Mouse (Mus musculus) neural tube, embryonic 14.5 days (tissue): ENCODE results near the gene Zswim1. TPM values are rescaled to one million over a fixed set of nuclear protein-coding genes. Genes with fewer than 3 reads are reported as not detected.
"Not testable (repeated sequence)": the region's sequence is repeated elsewhere in the genome, so short reads cannot be mapped to it uniquely, and the experiment has no call there.

Experiments
- ATAC-seq: fragments of 200-750 bp; cut with Nextera tagmentation; 2 replicates; pipeline ENCODE4 v1.8.0; 2017; ENCODE audit warnings: low read depth, mild to moderate bottlenecking, moderate TSS enrichment, moderate library complexity
- H3K27ac ChIP-seq: fragments of 300-500 bp; sonication (generic); 2 replicates; pipeline ENCODE4 v1.5.1; 2014; ENCODE audit warnings: low read depth, mild to moderate bottlenecking, control low read depth, low read length, moderate library complexity, mixed read lengths
- H3K27me3 ChIP-seq: fragments of 300-500 bp; sonication (generic); 2 replicates; pipeline ENCODE4 v1.6.1; 2014; ENCODE audit warnings: low read length; ENCODE audit not compliant: control insufficient read depth, insufficient read depth
- H3K36me3 ChIP-seq: fragments of 300-500 bp; sonication (generic); 2 replicates; pipeline ENCODE4 v1.6.1; 2014; ENCODE audit warnings: low read length, mixed read lengths; ENCODE audit not compliant: control insufficient read depth, insufficient read depth
- H3K4me1 ChIP-seq: fragments of 300-500 bp; sonication (generic); 2 replicates; pipeline ENCODE4 v1.6.1; 2014; ENCODE audit warnings: low read length; ENCODE audit not compliant: control insufficient read depth, insufficient read depth
- H3K4me2 ChIP-seq: fragments of 300-500 bp; sonication (generic); 2 replicates; pipeline ENCODE4 v1.6.1; 2014; ENCODE audit warnings: mild to moderate bottlenecking, low read depth, low read length, control low read depth
- H3K4me3 ChIP-seq: fragments of 300-500 bp; sonication (generic); 2 replicates; pipeline ENCODE4 v1.5.1; 2014; ENCODE audit warnings: low read depth, low read length, control low read depth, mixed read lengths
- H3K9ac ChIP-seq: fragments of 300-500 bp; sonication (generic); replicated peaks from 2 replicates; pipeline ENCODE4 v1.6.1; 2014; ENCODE audit warnings: low read depth, mild to moderate bottlenecking, control low read depth, low read length, mixed read lengths
- H3K9me3 ChIP-seq: fragments of 300-500 bp; sonication (generic); 2 replicates; pipeline ENCODE4 v1.6.1; 2016; ENCODE audit warnings: low read length; ENCODE audit not compliant: control insufficient read depth
- WGBS: fragments of 180-500 bp; shearing (Covaris S2); extraction: QIAGEN DNeasy Blood & Tissue Kit; methylation state at CpG from one replicate; pipeline ENCODE4 v1.1.7; 2014; 5-methylcytosine and 5-hydroxymethylcytosine counted together
- polyA plus RNA-seq: library from polyadenylated mRNA; unstranded; fragments of >200 nt; fragmentation: Nextera tagmentation; extraction: Ambion mirVana; gene quantifications from 2 replicates; pipeline ENCODE4 v1.2.1, GENCODE M21; 2014

Zswim1 gene
- polyA plus RNA-seq, 1 experiment from 2014 or later = 29.3 TPM

GRCm38 (mm10) chr2:164790451-164790850, 32.0 kb upstream of the Zswim1 start:
- H3K4me2 ChIP-seq = no peak overlapping the region
- H3K27me3 ChIP-seq = no peaks in the 10 kb centered on the region
- H3K4me1 ChIP-seq = no peaks in the 10 kb centered on the region
- H3K9ac ChIP-seq = no peak overlapping the region
- peaks cover 26% of the 10 kb centered on the region for H3K36me3 ChIP-seq
- H3K4me3 ChIP-seq = no peak overlapping the region
- WGBS = 89% methylated on average over 4 of the region's 4 CpGs
- no peaks in the 10 kb centered on the region for H3K9me3 ChIP-seq
- H3K27ac ChIP-seq = no peak overlapping the region
- no peak for ATAC-seq

- no peak overlapping the region for H3K9ac ChIP-seq
- no peak overlapping the region for H3K27ac ChIP-seq
- WGBS = 88% methylated on average over 18 of the region's 18 CpGs
- no peak overlapping the region for H3K4me2 ChIP-seq
- H3K27me3 ChIP-seq = no peaks in the 10 kb centered on the region
- H3K9me3 ChIP-seq = no peaks in the 10 kb centered on the region
- ATAC-seq = no peak
- H3K36me3 ChIP-seq = peaks cover 32% of the 10 kb centered on the region
- no peaks in the 10 kb centered on the region for H3K4me1 ChIP-seq
- no peak overlapping the region for H3K4me3 ChIP-seq
Observed at GRCm38 (mm10) chr2:164791841-164792261, 30.6 kb upstream of the Zswim1 start.

- Histone ChIP-seq H3K36me3 (peaks cover 36% of the 10 kb centered on the region), H3K4me2 (no peak overlapping the region), H3K4me3 (no peak overlapping the region), H3K27me3 (no peaks in the 10 kb centered on the region), H3K4me1 (no peaks in the 10 kb centered on the region), H3K27ac (no peak overlapping the region), H3K9me3 (no peaks in the 10 kb centered on the region), H3K9ac (no peak overlapping the region)
- WGBS = 94% methylated on average over 12 of the region's 12 CpGs
- no peak for ATAC-seq
Observed at GRCm38 (mm10) chr2:164792400-164793190, 29.9 kb upstream of the Zswim1 start.

GRCm38 (mm10) chr2:164793236-164793635, 29.2 kb upstream of the Zswim1 start:
- no peaks in the 10 kb centered on the region for H3K9me3 ChIP-seq
- H3K27ac ChIP-seq = no peak overlapping the region
- no peak for ATAC-seq
- no peak overlapping the region for H3K4me3 ChIP-seq
- H3K36me3 ChIP-seq = peaks cover 38% of the 10 kb centered on the region
- no peak overlapping the region for H3K9ac ChIP-seq
- H3K4me2 ChIP-seq = no peak overlapping the region
- H3K27me3 ChIP-seq = no peaks in the 10 kb centered on the region
- WGBS = 82% methylated on average over 3 of the region's 3 CpGs
- no peaks in the 10 kb centered on the region for H3K4me1 ChIP-seq

- WGBS = 92% methylated on average over 2 of the region's 2 CpGs
- H3K27me3 ChIP-seq = no peaks in the 10 kb centered on the region
- no peaks in the 10 kb centered on the region for H3K4me1 ChIP-seq
- H3K4me3 ChIP-seq = no peak overlapping the region
- H3K9me3 ChIP-seq = no peaks in the 10 kb centered on the region
- peaks cover 38% of the 10 kb centered on the region for H3K36me3 ChIP-seq
- no peak overlapping the region for H3K27ac ChIP-seq
- H3K9ac ChIP-seq = no peak overlapping the region
- no peak overlapping the region for H3K4me2 ChIP-seq
- ATAC-seq = no peak
Observed at GRCm38 (mm10) chr2:164793772-164794171, 28.7 kb upstream of the Zswim1 start.

GRCm38 (mm10) chr2:164794293-164794692, 28.2 kb upstream of the Zswim1 start:
- Histone ChIP-seq H3K4me2 (no peak overlapping the region), H3K36me3 (peaks cover 41% of the 10 kb centered on the region), H3K27me3 (no peaks in the 10 kb centered on the region), H3K9ac (no peak overlapping the region), H3K4me1 (no peaks in the 10 kb centered on the region), H3K9me3 (no peaks in the 10 kb centered on the region), H3K4me3 (no peak overlapping the region), H3K27ac (no peak overlapping the region)
- 35% methylated on average over 5 of the region's 5 CpGs for WGBS
- peak; percentile 50; the same call in 1 of the 2 replicates for ATAC-seq

GRCm38 (mm10) chr2:164795868-164796267, 26.6 kb upstream of the Zswim1 start:
- WGBS = 90% methylated on average over 4 of the region's 4 CpGs
- ATAC-seq = no peak
- Histone ChIP-seq H3K4me2 (no peak overlapping the region), H3K36me3 (peaks cover 41% of the 10 kb centered on the region), H3K9ac (no peak overlapping the region), H3K27me3 (no peaks in the 10 kb centered on the region), H3K9me3 (no peaks in the 10 kb centered on the region), H3K4me1 (no peaks in the 10 kb centered on the region), H3K4me3 (no peak overlapping the region), H3K27ac (no peak overlapping the region)

- H3K4me3 ChIP-seq, H3K4me1 ChIP-seq, H3K9ac ChIP-seq, ATAC-seq, H3K9me3 ChIP-seq, H3K27me3 ChIP-seq, H3K27ac ChIP-seq, H3K4me2 ChIP-seq: not testable (repeated sequence)
- peaks cover 26% of the 10 kb centered on the region for H3K36me3 ChIP-seq
- WGBS = 86% methylated on average over 6 of the region's 6 CpGs
Observed at GRCm38 (mm10) chr2:164798554-164798953, 23.9 kb upstream of the Zswim1 start.

GRCm38 (mm10) chr2:164800252-164801004, 22.1 kb upstream of the Zswim1 start:
- Histone ChIP-seq H3K9ac (no peak overlapping the region), H3K36me3 (peaks cover 16% of the 10 kb centered on the region), H3K9me3 (no peaks in the 10 kb centered on the region), H3K4me1 (peaks cover 13% of the 10 kb centered on the region), H3K4me3 (no peak overlapping the region), H3K27ac (no peak overlapping the region), H3K4me2 (no peak overlapping the region), H3K27me3 (no peaks in the 10 kb centered on the region)
- WGBS = 95% methylated on average over 13 of the region's 13 CpGs
- no peak for ATAC-seq
